ENCODE assay signal across 30 mouse cellular contexts in genomic region chr12:81810417-81810816, GRCm38 (mm10). TPM values are rescaled to one million over a fixed set of nuclear protein-coding genes. Genes with fewer than 3 reads are reported as not detected.
A peak's percentile ranks its signal among the peaks of the same experiment; 100 is the strongest.
DNase-seq lines count a peak whose midpoint lies in the region; ATAC-seq and TF ChIP-seq lines count a peak whose summit lies in the region.
"Had no signal": no experiment of that assay in that cellular context is flagged by ENCODE, and none has a peak within 500 bp of the region (broad histone marks: within the 10 kb centered on the region; RNA-seq: fewer than 3 reads in every experiment).

No protein-coding gene starts in this region.

- WGBS in hindbrain, embryonic 12.5 days: 29% methylated on average over 8 of the region's 8 CpGs
- 29% methylated on average over 8 of the region's 8 CpGs for WGBS in hindbrain, postnatal 0 days
- WGBS in thymus, adult 2 months: 8% methylated on average over 8 of the region's 8 CpGs
- 14% methylated on average over 8 of the region's 8 CpGs for WGBS in forebrain, embryonic 16.5 days
- WGBS in lung, postnatal 0 days: 43% methylated on average over 8 of the region's 8 CpGs

- H3K4me2 ChIP-seq in hindbrain, embryonic 12.5 days (replicated peaks): no peak overlapping the region
- H3K4me2 ChIP-seq in hindbrain, postnatal 0 days (ENCODE audit: low read depth, low read length): no peak overlapping the region
- H3K4me2 ChIP-seq in forebrain, embryonic 16.5 days (ENCODE audit: low read length): no peak overlapping the region
- no peak overlapping the region for H3K4me2 ChIP-seq in lung, postnatal 0 days (replicated peaks; ENCODE audit: low read depth, low read length)
- H3K4me2 ChIP-seq: embryonic facial prominence, embryonic 12.5 days; heart, embryonic 15.5 days; intestine, embryonic 15.5 days; limb, embryonic 13.5 days; liver, embryonic 11.5 days; lung, embryonic 15.5 days; stomach, embryonic 15.5 days had no signal

- ATAC-seq in hindbrain, embryonic 12.5 days (ENCODE audit: low FRiP score): no peak
- no peak for ATAC-seq in hindbrain, postnatal 0 days
- ATAC-seq in forebrain, embryonic 16.5 days: 0 out of 2 replicates have a peak, but pooled peaks have one; percentile 13
- no peak for ATAC-seq in lung, postnatal 0 days
- ATAC-seq: activated CD4-positive, CD25-positive, alpha-beta regulatory T cell, adult 4 months; hindbrain, embryonic 16.5 days; intestine, embryonic 15.5 days had no signal

- H3K4me3 ChIP-seq in hindbrain, embryonic 12.5 days: no peak overlapping the region
- no peak overlapping the region for H3K4me3 ChIP-seq in hindbrain, postnatal 0 days (ENCODE audit: low read length)
- no peak overlapping the region for H3K4me3 ChIP-seq in thymus, adult 2 months (ENCODE audit: control insufficient read depth, insufficient read depth, low read length)
- H3K4me3 ChIP-seq in forebrain, embryonic 16.5 days (replicated peaks; ENCODE audit: low read length): no peak overlapping the region
- H3K4me3 ChIP-seq in lung, postnatal 0 days (ENCODE audit: low read depth, low read length): no peak overlapping the region
- H3K4me3 ChIP-seq: embryonic facial prominence, embryonic 12.5 days; heart, embryonic 15.5 days; intestine, embryonic 15.5 days; layer of hippocampus, adult 2 months; left cerebral cortex, adult 2 months; limb, embryonic 13.5 days; lung, embryonic 15.5 days; stomach, embryonic 15.5 days had no signal

- peak overlapping the region; percentile 38; the same call in 1 of the 2 replicates for H3K9ac ChIP-seq in hindbrain, embryonic 12.5 days
- no peak overlapping the region for H3K9ac ChIP-seq in hindbrain, postnatal 0 days (replicated peaks; ENCODE audit: low read length)
- H3K9ac ChIP-seq in forebrain, embryonic 16.5 days (replicated peaks; ENCODE audit: low read depth, low read length): no peak overlapping the region
- no peak overlapping the region for H3K9ac ChIP-seq in lung, postnatal 0 days (replicated peaks; ENCODE audit: low read depth)
- H3K9ac ChIP-seq: embryonic facial prominence, embryonic 12.5 days; heart, embryonic 15.5 days; intestine, embryonic 15.5 days; limb, embryonic 13.5 days; lung, embryonic 15.5 days; stomach, embryonic 15.5 days had no signal

- H3K27me3 ChIP-seq in hindbrain, embryonic 12.5 days: peaks cover 7% of the 10 kb centered on the region
- H3K27me3 ChIP-seq in hindbrain, postnatal 0 days (ENCODE audit: insufficient read depth, low read length): no peaks in the 10 kb centered on the region
- no peaks in the 10 kb centered on the region for H3K27me3 ChIP-seq in thymus, adult 2 months (ENCODE audit: control insufficient read depth, insufficient read depth, low read length)
- no peaks in the 10 kb centered on the region for H3K27me3 ChIP-seq in forebrain, embryonic 16.5 days (replicated peaks; ENCODE audit: control insufficient read depth, insufficient read depth, low read length)
- H3K27me3 ChIP-seq in lung, postnatal 0 days (replicated peaks; ENCODE audit: insufficient read depth, low read length): no peaks in the 10 kb centered on the region
- H3K27me3 ChIP-seq: embryonic facial prominence, embryonic 12.5 days; heart, embryonic 15.5 days; intestine, embryonic 15.5 days; limb, embryonic 13.5 days; lung, embryonic 15.5 days; stomach, embryonic 15.5 days had no signal

- H3K4me1 ChIP-seq in hindbrain, embryonic 12.5 days: peaks cover 23% of the 10 kb centered on the region
- H3K4me1 ChIP-seq in hindbrain, postnatal 0 days (ENCODE audit: insufficient read depth, low read length): 0 out of 2 replicates have a peak, but pooled peaks cover 8% of the 10 kb centered on the region
- H3K4me1 ChIP-seq in thymus, adult 2 months (replicated peaks; ENCODE audit: control insufficient read depth, insufficient read depth, low read length): peaks cover 16% of the 10 kb centered on the region
- peaks cover 16% of the 10 kb centered on the region for H3K4me1 ChIP-seq in forebrain, embryonic 16.5 days (replicated peaks; ENCODE audit: control insufficient read depth, insufficient read depth, low read length)
- H3K4me1 ChIP-seq in lung, postnatal 0 days (ENCODE audit: insufficient read depth, low read depth, low read length): peaks cover 6% of the 10 kb centered on the region
- H3K4me1 ChIP-seq: embryonic facial prominence, embryonic 12.5 days had no signal

- no peak for TF ChIP-seq POLR2A in thymus, adult 2 months (IDR thresholded peaks at IDR 0.05; ENCODE audit: control insufficient read depth, extremely low read depth, insufficient read depth, low read length, poor library complexity)

- no peak for TF ChIP-seq EP300 in lung, postnatal 0 days (IDR thresholded peaks at IDR 0.05)

- DNase-seq in hindbrain, postnatal 0 days (ENCODE audit: low spot score): no peak
- peak; percentile 25 for DNase-seq in thymus, postnatal 14 days
- DNase-seq in thymus, adult 2 months: no peak
- DNase-seq in thymus, postnatal 4 days: peak; percentile 23
- no peak for DNase-seq in lung, postnatal 0 days (ENCODE audit: low spot score)
- DNase-seq in left cerebral cortex, adult 9 months (ENCODE audit: low spot score in 2 of 2): no peak
- DNase-seq: adrenal gland, adult 2 months; adrenal gland, postnatal 36 days; B cell, adult 2 months; cerebellum, adult 9-10 months; cerebellum, postnatal 36 days; gastrocnemius, postnatal 10 days; kidney, adult 2 months; kidney, postnatal 36 days; lung, postnatal 36 days; midbrain, embryonic 14.5 days; right cerebral cortex, postnatal 14 days had no signal

- TF ChIP-seq CTCF in hindbrain, postnatal 0 days (IDR thresholded peaks at IDR 0.05; ENCODE audit: low read depth): no peak
- no peak for TF ChIP-seq CTCF in thymus, adult 2 months (IDR thresholded peaks at IDR 0.05; ENCODE audit: borderline replicate concordance, control insufficient read depth, extremely low read depth, insufficient read depth, low read length, poor library complexity)
- no peak for TF ChIP-seq CTCF in lung, postnatal 0 days (IDR thresholded peaks at IDR 0.05)

- H3K36me3 ChIP-seq in hindbrain, embryonic 12.5 days: no peaks in the 10 kb centered on the region
- H3K36me3 ChIP-seq in hindbrain, postnatal 0 days (ENCODE audit: insufficient read depth, low read length): no peaks in the 10 kb centered on the region
- H3K36me3 ChIP-seq in thymus, adult 2 months (ENCODE audit: control insufficient read depth, insufficient read depth, low read length): no peaks in the 10 kb centered on the region
- H3K36me3 ChIP-seq in forebrain, embryonic 16.5 days (ENCODE audit: control insufficient read depth, insufficient read depth): no peaks in the 10 kb centered on the region
- H3K36me3 ChIP-seq in lung, postnatal 0 days (ENCODE audit: insufficient read depth, low read length): no peaks in the 10 kb centered on the region
- H3K36me3 ChIP-seq: embryonic facial prominence, embryonic 12.5 days; heart, embryonic 15.5 days; intestine, embryonic 15.5 days; limb, embryonic 13.5 days; lung, embryonic 15.5 days; stomach, embryonic 15.5 days had no signal

- no peak overlapping the region for H3K27ac ChIP-seq in hindbrain, embryonic 12.5 days
- H3K27ac ChIP-seq in hindbrain, postnatal 0 days: no peak overlapping the region
- H3K27ac ChIP-seq in thymus, adult 2 months (ENCODE audit: control insufficient read depth, insufficient read depth, low read length): no peak overlapping the region
- H3K27ac ChIP-seq in forebrain, embryonic 16.5 days (ENCODE audit: low read length): no peak overlapping the region
- H3K27ac ChIP-seq in lung, postnatal 0 days (ENCODE audit: low read length): no peak overlapping the region
- H3K27ac ChIP-seq: embryonic facial prominence, embryonic 12.5 days; heart, embryonic 15.5 days; intestine, embryonic 15.5 days; layer of hippocampus, adult 2 months; left cerebral cortex, adult 2 months; limb, embryonic 13.5 days; lung, embryonic 15.5 days; stomach, embryonic 15.5 days had no signal

- no peaks in the 10 kb centered on the region for H3K9me3 ChIP-seq in hindbrain, embryonic 12.5 days (replicated peaks)
- no peaks in the 10 kb centered on the region for H3K9me3 ChIP-seq in hindbrain, postnatal 0 days (ENCODE audit: low read length)
- H3K9me3 ChIP-seq in forebrain, embryonic 16.5 days (ENCODE audit: control insufficient read depth, low read length): no peaks in the 10 kb centered on the region
- H3K9me3 ChIP-seq in lung, postnatal 0 days (ENCODE audit: low read length): no peaks in the 10 kb centered on the region
- H3K9me3 ChIP-seq: embryonic facial prominence, embryonic 12.5 days; heart, embryonic 15.5 days; intestine, embryonic 15.5 days; limb, embryonic 13.5 days; lung, embryonic 15.5 days; stomach, embryonic 15.5 days had no signal

RNA-seq across cellular contexts. Expression of gene Map3k9, which starts 29.4 kb away (rescaled TPM):
- polyA plus RNA-seq in hindbrain, embryonic 12.5 days (2016; fragmentation: Nextera tagmentation; extraction: Ambion mirVana): 8.3 and 9.1 TPM in 2 replicates
- total RNA-seq in hindbrain, postnatal 0 days (2014; rRNA removed): 60.1 and 61.9 TPM in 2 replicates
- 8.1 and 8.4 TPM in 2 replicates for polyA plus RNA-seq in hindbrain, postnatal 0 days (2015; fragmentation: Nextera tagmentation; extraction: Ambion mirVana)
- 0.97 and 1.1 TPM in 2 replicates for polyA plus RNA-seq in thymus, adult 2 months (2012; rRNA removed)
- 7.2 and 8.7 TPM in 2 replicates for polyA plus RNA-seq in forebrain, embryonic 16.5 days (2015; fragmentation: Nextera tagmentation; extraction: Ambion mirVana)
- polyA plus RNA-seq in lung, postnatal 0 days (2015; fragmentation: Nextera tagmentation; extraction: Ambion mirVana): 3.3 and 3.6 TPM in 2 replicates

RNA-seq across cellular contexts. Expression of gene Pcnx, which starts 49.4 kb away (rescaled TPM):
- 13.1 and 18.1 TPM in 2 replicates for polyA plus RNA-seq in hindbrain, embryonic 12.5 days (2016; fragmentation: Nextera tagmentation; extraction: Ambion mirVana)
- 37.6 and 42.4 TPM in 2 replicates for total RNA-seq in hindbrain, postnatal 0 days (2014; rRNA removed)
- polyA plus RNA-seq in hindbrain, postnatal 0 days (2015; fragmentation: Nextera tagmentation; extraction: Ambion mirVana): 4.7 and 7.8 TPM in 2 replicates
- 49.0 and 56.8 TPM in 2 replicates for polyA plus RNA-seq in thymus, adult 2 months (2012; rRNA removed)
- polyA plus RNA-seq in forebrain, embryonic 16.5 days (2015; fragmentation: Nextera tagmentation; extraction: Ambion mirVana): 15.7 and 16.4 TPM in 2 replicates
- 12.8 and 13.5 TPM in 2 replicates for polyA plus RNA-seq in lung, postnatal 0 days (2015; fragmentation: Nextera tagmentation; extraction: Ambion mirVana)

Comparison
In these comparisons a context has a peak if more than half of its experiments do, and no peak if none do; other contexts are left out.
1. DNase-seq: peak in thymus, postnatal 14 days (single experiment) and thymus, postnatal 4 days (single experiment); none in hindbrain, postnatal 0 days (single experiment), thymus, adult 2 months (single experiment), lung, postnatal 0 days (single experiment) and left cerebral cortex, adult 9 months (0 of 2).